Comparison of ENCODE assay signal across 21 mouse cellular contexts in genomic region chr3:137226151-137226550, GRCm38 (mm10).
"Had no signal": no experiment of that assay in that cellular context is flagged by ENCODE, and none has a peak within 500 bp of the region (broad histone marks: within the 10 kb centered on the region; RNA-seq: fewer than 3 reads in every experiment).

No protein-coding gene starts in this region.

- H3K4me1 ChIP-seq: forebrain, embryonic 15.5 days; hindbrain, embryonic 13.5 days; hindbrain, embryonic 15.5 days; limb, embryonic 13.5 days; limb, embryonic 15.5 days; liver, embryonic 12.5 days had no signal

- ATAC-seq: forebrain, embryonic 15.5 days; forebrain, postnatal 0 days; hindbrain, postnatal 0 days; intestine, embryonic 16.5 days; liver, embryonic 12.5 days had no signal

- H3K27me3 ChIP-seq: forebrain, embryonic 15.5 days; hindbrain, embryonic 13.5 days; hindbrain, embryonic 15.5 days; limb, embryonic 13.5 days; limb, embryonic 15.5 days; liver, embryonic 12.5 days had no signal

- H3K4me2 ChIP-seq: forebrain, embryonic 15.5 days; heart, embryonic 11.5 days; hindbrain, embryonic 13.5 days; hindbrain, embryonic 15.5 days; limb, embryonic 13.5 days; limb, embryonic 15.5 days; liver, embryonic 12.5 days had no signal

- H3K4me3 ChIP-seq: forebrain, embryonic 15.5 days; hindbrain, embryonic 13.5 days; hindbrain, embryonic 15.5 days; limb, embryonic 13.5 days; limb, embryonic 15.5 days; liver, embryonic 12.5 days had no signal

- H3K36me3 ChIP-seq: forebrain, embryonic 15.5 days; hindbrain, embryonic 13.5 days; hindbrain, embryonic 15.5 days; limb, embryonic 13.5 days; limb, embryonic 15.5 days; liver, embryonic 12.5 days had no signal

- DNase-seq: forebrain, postnatal 0 days; gastrocnemius, postnatal 14 days; gastrocnemius, postnatal 36 days; heart, adult 18-20 months; heart, postnatal 10 days; heart, postnatal 36 days; kidney, adult 11 months; kidney, postnatal 14 days; layer of hippocampus, adult 9-11 months; layer of hippocampus, postnatal 36 days; left cerebral cortex, postnatal 4 days had no signal

- H3K27ac ChIP-seq: forebrain, embryonic 15.5 days; hindbrain, embryonic 13.5 days; hindbrain, embryonic 15.5 days; hindbrain, postnatal 0 days; limb, embryonic 13.5 days; limb, embryonic 15.5 days; liver, embryonic 12.5 days; liver, embryonic 14.5 days had no signal

- H3K9ac ChIP-seq: forebrain, embryonic 15.5 days; forebrain, postnatal 0 days; hindbrain, embryonic 13.5 days; hindbrain, embryonic 15.5 days; limb, embryonic 13.5 days; limb, embryonic 15.5 days; liver, embryonic 12.5 days; liver, embryonic 14.5 days had no signal

- H3K9me3 ChIP-seq: forebrain, embryonic 15.5 days; hindbrain, embryonic 13.5 days; hindbrain, embryonic 15.5 days; limb, embryonic 13.5 days; limb, embryonic 15.5 days; liver, embryonic 12.5 days had no signal
